Mouse (Mus musculus) heart, embryonic 12.5 days (tissue): ENCODE results near the gene Pcyox1. TPM values are rescaled to one million over a fixed set of nuclear protein-coding genes. Genes with fewer than 3 reads are reported as not detected.
A peak's percentile ranks its signal among the peaks of the same experiment; 100 is the strongest.

Experiments used
- ATAC-seq: fragments of 200-750 bp; cut with Nextera tagmentation; 2 replicates; pipeline ENCODE4 v1.8.0; 2017; ENCODE audit warnings: moderate TSS enrichment, moderate library complexity; ENCODE audit not compliant: insufficient number of reproducible peaks, low FRiP score
- H3K27ac ChIP-seq: fragments of 300-500 bp; sonication (generic); 2 replicates; pipeline ENCODE4 v1.5.1; 2016; ENCODE audit warnings: mild to moderate bottlenecking, moderate library complexity; ENCODE audit not compliant: poor library complexity, severe bottlenecking
- H3K27me3 ChIP-seq: fragments of 300-500 bp; sonication (generic); replicated peaks from 2 replicates; pipeline ENCODE4 v1.6.1; 2016; ENCODE audit warnings: mild to moderate bottlenecking, moderate library complexity
- H3K36me3 ChIP-seq: fragments of 300-500 bp; sonication (generic); 2 replicates; pipeline ENCODE4 v1.6.1; 2016; ENCODE audit warnings: mild to moderate bottlenecking, moderate library complexity
- H3K4me1 ChIP-seq: fragments of 300-500 bp; sonication (generic); replicated peaks from 2 replicates; pipeline ENCODE4 v1.6.1; 2016; ENCODE audit warnings: mild to moderate bottlenecking
- H3K4me2 ChIP-seq: fragments of 300-500 bp; sonication (generic); 2 replicates; pipeline ENCODE4 v1.6.1; 2016; ENCODE audit warnings: mild to moderate bottlenecking, moderate library complexity
- H3K4me3 ChIP-seq: fragments of 300-500 bp; sonication (generic); 2 replicates; pipeline ENCODE4 v1.5.1; 2016; ENCODE audit warnings: mild to moderate bottlenecking
- H3K9ac ChIP-seq: fragments of 300-500 bp; sonication (generic); 2 replicates; pipeline ENCODE4 v1.6.1; 2016; ENCODE audit warnings: mild to moderate bottlenecking, moderate library complexity
- H3K9me3 ChIP-seq: fragments of 300-500 bp; sonication (generic); replicated peaks from 2 replicates; pipeline ENCODE4 v1.6.1; 2016; ENCODE audit warnings: mild to moderate bottlenecking, moderate library complexity
- WGBS: fragments of 180-500 bp; shearing (Covaris S2); methylation state at CpG from one replicate; pipeline ENCODE4 v1.1.7; 2016; 5-methylcytosine and 5-hydroxymethylcytosine counted together
- polyA plus RNA-seq: library from polyadenylated mRNA; unstranded; fragments of >200 nt; fragmentation: Nextera tagmentation; extraction: Ambion mirVana; gene quantifications from 2 replicates; pipeline ENCODE4 v1.2.1, GENCODE M21; 2016

The Pcyox1 gene
- 59.4 and 64.7 TPM in 2 replicates for polyA plus RNA-seq

- peak within 1 kb of the TSS; percentile 84 for H3K9ac ChIP-seq
Measured at GRCm38 (mm10) chr6:86396581-86397256, at the start of gene Pcyox1. Gene Pcyox1 (minus strand): TSS chr6:86397154.

GRCm38 (mm10) chr6:86445551-86445950 lies 48.6 kb upstream of the Pcyox1 start:
- H3K9ac ChIP-seq: no peak overlapping the region
- ATAC-seq: no peak
- 89% methylated on average over 18 of the region's 18 CpGs for WGBS

More at GRCm38 (mm10) chr6:86396581-86397256, at the start of gene Pcyox1:
- Histone ChIP-seq H3K4me2 (peak within 1 kb of the TSS; percentile 90), H3K4me1 (peaks cover 31% of the 10 kb centered on the region), H3K36me3 (peaks cover 22% of the 10 kb centered on the region), H3K27me3 (no peaks in the 10 kb centered on the region), H3K4me3 (peak within 1 kb of the TSS; percentile 86), H3K27ac (peak within 1 kb of the TSS; percentile 84), H3K9me3 (no peaks in the 10 kb centered on the region)
- under 1% methylated on average over 50 of the region's 51 CpGs for WGBS
- peak; percentile 93 for ATAC-seq

GRCm38 (mm10) chr6:86441571-86441970 lies 44.6 kb upstream of the Pcyox1 start:
- H3K9ac ChIP-seq: no peak overlapping the region
- H3K4me3 ChIP-seq: no peak overlapping the region
- peaks cover 7% of the 10 kb centered on the region for H3K4me1 ChIP-seq
- H3K36me3 ChIP-seq: peaks cover 41% of the 10 kb centered on the region
- no peaks in the 10 kb centered on the region for H3K9me3 ChIP-seq
- no peaks in the 10 kb centered on the region for H3K27me3 ChIP-seq
- 93% methylated on average over 10 of the region's 10 CpGs for WGBS
- H3K4me2 ChIP-seq: no peak overlapping the region
- no peak overlapping the region for H3K27ac ChIP-seq
- no peak for ATAC-seq

More at GRCm38 (mm10) chr6:86445551-86445950, 48.6 kb upstream of the Pcyox1 start:
- Histone ChIP-seq H3K9me3 (no peaks in the 10 kb centered on the region), H3K4me3 (no peak overlapping the region), H3K27ac (no peak overlapping the region), H3K4me2 (no peak overlapping the region), H3K4me1 (no peaks in the 10 kb centered on the region), H3K27me3 (no peaks in the 10 kb centered on the region), H3K36me3 (peaks cover 68% of the 10 kb centered on the region)

- Histone ChIP-seq H3K9me3 (no peaks in the 10 kb centered on the region), H3K27ac (no peak overlapping the region), H3K4me3 (peak overlapping the region; percentile 74), H3K4me2 (peak overlapping the region; percentile 78), H3K4me1 (peaks cover 7% of the 10 kb centered on the region), H3K9ac (0 out of 2 replicates have a peak overlapping the region, but pooled peaks have one; percentile 31), H3K36me3 (peaks cover 45% of the 10 kb centered on the region), H3K27me3 (no peaks in the 10 kb centered on the region)
- ATAC-seq: no peak
- 90% methylated on average over 1 of the region's 1 CpGs for WGBS
Measured at GRCm38 (mm10) chr6:86439531-86439930, 42.6 kb upstream of the Pcyox1 start.

- Histone ChIP-seq H3K9me3 (no peaks in the 10 kb centered on the region), H3K4me2 (peak overlapping the region; percentile 78), H3K27ac (peak overlapping the region; percentile 93), H3K27me3 (no peaks in the 10 kb centered on the region), H3K4me3 (peak overlapping the region; percentile 74), H3K9ac (peak overlapping the region; percentile 77), H3K4me1 (peaks cover 7% of the 10 kb centered on the region), H3K36me3 (peaks cover 45% of the 10 kb centered on the region)
- no peak for ATAC-seq
- WGBS: 3% methylated on average over 13 of the region's 13 CpGs
Measured at GRCm38 (mm10) chr6:86439119-86439496, 42.2 kb upstream of the Pcyox1 start.

GRCm38 (mm10) chr6:86438272-86439118 lies 41.5 kb upstream of the Pcyox1 start, which contains the start of gene C87436:
Gene C87436 (plus strand): TSS chr6:86438374.
- under 1% methylated on average over 59 of the region's 59 CpGs for WGBS
- H3K4me1 ChIP-seq: peaks cover 7% of the 10 kb centered on the region
- peak; percentile 96 for ATAC-seq
- peaks cover 44% of the 10 kb centered on the region for H3K36me3 ChIP-seq
- peak within 1 kb of the TSS; percentile 74 for H3K4me3 ChIP-seq
- H3K9ac ChIP-seq: peak within 1 kb of the TSS; percentile 77
- H3K4me2 ChIP-seq: peak within 1 kb of the TSS; percentile 78
- no peaks in the 10 kb centered on the region for H3K9me3 ChIP-seq
- H3K27me3 ChIP-seq: no peaks in the 10 kb centered on the region
- H3K27ac ChIP-seq: peak within 1 kb of the TSS; percentile 93

GRCm38 (mm10) chr6:86437711-86438110 lies 40.8 kb upstream of the Pcyox1 start:
- H3K4me1 ChIP-seq: peaks cover 7% of the 10 kb centered on the region
- H3K27me3 ChIP-seq: no peaks in the 10 kb centered on the region
- peak overlapping the region; percentile 77 for H3K9ac ChIP-seq
- H3K27ac ChIP-seq: peak overlapping the region; percentile 93
- 2% methylated on average over 14 of the region's 14 CpGs for WGBS
- ATAC-seq: peak; percentile 77
- peak overlapping the region; percentile 74 for H3K4me3 ChIP-seq
- H3K9me3 ChIP-seq: no peaks in the 10 kb centered on the region
- H3K36me3 ChIP-seq: peaks cover 44% of the 10 kb centered on the region
- H3K4me2 ChIP-seq: peak overlapping the region; percentile 78

- H3K4me1 ChIP-seq: no peaks in the 10 kb centered on the region
- H3K27me3 ChIP-seq: no peaks in the 10 kb centered on the region
- no peaks in the 10 kb centered on the region for H3K9me3 ChIP-seq
- no peak overlapping the region for H3K4me3 ChIP-seq
- no peak overlapping the region for H3K4me2 ChIP-seq
- peaks cover 65% of the 10 kb centered on the region for H3K36me3 ChIP-seq
- WGBS: 94% methylated on average over 1 of the region's 1 CpGs
- no peak overlapping the region for H3K27ac ChIP-seq
- no peak for ATAC-seq
- H3K9ac ChIP-seq: 0 out of 2 replicates have a peak overlapping the region, but pooled peaks have one; percentile 12
Measured at GRCm38 (mm10) chr6:86433696-86434095, 36.7 kb upstream of the Pcyox1 start.

- H3K36me3 ChIP-seq: peaks cover 82% of the 10 kb centered on the region
- no peak for ATAC-seq
- no peaks in the 10 kb centered on the region for H3K4me1 ChIP-seq
- no peak overlapping the region for H3K27ac ChIP-seq
- H3K27me3 ChIP-seq: no peaks in the 10 kb centered on the region
- no peak overlapping the region for H3K9ac ChIP-seq
- 95% methylated on average over 3 of the region's 3 CpGs for WGBS
- H3K4me2 ChIP-seq: no peak overlapping the region
- no peaks in the 10 kb centered on the region for H3K9me3 ChIP-seq
- no peak overlapping the region for H3K4me3 ChIP-seq
Measured at GRCm38 (mm10) chr6:86431531-86431930, 34.6 kb upstream of the Pcyox1 start.

GRCm38 (mm10) chr6:86426358-86426757 lies 29.4 kb upstream of the Pcyox1 start, which contains the start of gene Gm44790:
Gene Gm44790 (plus strand): TSS chr6:86426658.
- H3K9ac ChIP-seq: no peak within 1 kb of the TSS
- H3K4me2 ChIP-seq: no peak within 1 kb of the TSS
- H3K9me3 ChIP-seq: no peaks in the 10 kb centered on the region
- no peaks in the 10 kb centered on the region for H3K27me3 ChIP-seq
- no peak for ATAC-seq
- no peak within 1 kb of the TSS for H3K4me3 ChIP-seq
- 95% methylated on average over 1 of the region's 1 CpGs for WGBS
- H3K36me3 ChIP-seq: peaks cover 68% of the 10 kb centered on the region
- no peaks in the 10 kb centered on the region for H3K4me1 ChIP-seq
- no peak within 1 kb of the TSS for H3K27ac ChIP-seq

GRCm38 (mm10) chr6:86420491-86420890 lies 23.5 kb upstream of the Pcyox1 start:
- H3K4me2 ChIP-seq: no peak overlapping the region
- H3K27ac ChIP-seq: no peak overlapping the region
- H3K9ac ChIP-seq: no peak overlapping the region
- peaks cover 69% of the 10 kb centered on the region for H3K36me3 ChIP-seq
- H3K9me3 ChIP-seq: no peaks in the 10 kb centered on the region
- H3K4me3 ChIP-seq: no peak overlapping the region
- ATAC-seq: no peak
- no peaks in the 10 kb centered on the region for H3K27me3 ChIP-seq
- WGBS: 77% methylated on average over 6 of the region's 6 CpGs
- no peaks in the 10 kb centered on the region for H3K4me1 ChIP-seq
